Mouse (Mus musculus) kidney, adult 2 months (tissue): ENCODE measurements around the gene Vps4a. TPM values are rescaled to one million over a fixed set of nuclear protein-coding genes. Genes with fewer than 3 reads are reported as not detected.
A peak's percentile ranks its signal among the peaks of the same experiment; 100 is the strongest.

Experiments
- DNase-seq: peaks from one replicate; pipeline ENCODE4 v3.0.0; 2021
- H3K27ac ChIP-seq: fragments of 200-500 bp; 2 replicates; pipeline ENCODE4 v1.5.1; 2012; ENCODE audit warnings: low read depth, low read length, control low read depth, inconsistent platforms; ENCODE audit not compliant: insufficient read depth
- H3K27me3 ChIP-seq: fragments of 200-500 bp; replicated peaks from 2 replicates; pipeline ENCODE4 v1.6.1; 2012; ENCODE audit warnings: mild to moderate bottlenecking, moderate library complexity, low read length, inconsistent platforms; ENCODE audit not compliant: control insufficient read depth, insufficient read depth
- H3K36me3 ChIP-seq: fragments of 200-500 bp; 2 replicates; pipeline ENCODE4 v1.6.1; 2012; ENCODE audit warnings: mild to moderate bottlenecking, moderate library complexity, low read length, inconsistent platforms; ENCODE audit not compliant: control insufficient read depth, insufficient read depth
- H3K4me1 ChIP-seq: fragments of 200-500 bp; 2 replicates; pipeline ENCODE4 v1.6.1; 2011; ENCODE audit warnings: low read length; ENCODE audit not compliant: control insufficient read depth, insufficient read depth
- H3K4me3 ChIP-seq: fragments of 200-500 bp; 2 replicates; pipeline ENCODE4 v1.5.1; 2011; ENCODE audit warnings: mild to moderate bottlenecking, low read depth, low read length, control low read depth; ENCODE audit not compliant: insufficient read depth
- CTCF ChIP-seq: fragments of 200-500 bp; conservative IDR thresholded peaks from 2 replicates; pipeline ENCODE4 v1.5.1; 2011; ENCODE audit warnings: low read depth, mild to moderate bottlenecking, control low read depth, low read length, moderate library complexity, mixed read lengths; ENCODE audit not compliant: insufficient read depth, insufficient read length
- POLR2A ChIP-seq: fragments of 200-500 bp; IDR thresholded peaks from one replicate; pipeline ENCODE4 v1.6.1; 2011; ENCODE audit warnings: low read depth, low read length, control low read depth
- WGBS: fragments of 180-500 bp; shearing (Covaris S2); methylation state at CpG from one replicate; pipeline ENCODE4 v1.1.7; 2018; 5-methylcytosine and 5-hydroxymethylcytosine counted together
- polyA plus RNA-seq: library from polyadenylated mRNA; depleted of rRNA; stranded (reverse); fragments of >200 nt; gene quantifications from 2 replicates; pipeline ENCODE4 v1.2.3, GENCODE M21; 2012

Vps4a gene
- polyA plus RNA-seq, 1 experiment: 33.4 TPM

DNA sequence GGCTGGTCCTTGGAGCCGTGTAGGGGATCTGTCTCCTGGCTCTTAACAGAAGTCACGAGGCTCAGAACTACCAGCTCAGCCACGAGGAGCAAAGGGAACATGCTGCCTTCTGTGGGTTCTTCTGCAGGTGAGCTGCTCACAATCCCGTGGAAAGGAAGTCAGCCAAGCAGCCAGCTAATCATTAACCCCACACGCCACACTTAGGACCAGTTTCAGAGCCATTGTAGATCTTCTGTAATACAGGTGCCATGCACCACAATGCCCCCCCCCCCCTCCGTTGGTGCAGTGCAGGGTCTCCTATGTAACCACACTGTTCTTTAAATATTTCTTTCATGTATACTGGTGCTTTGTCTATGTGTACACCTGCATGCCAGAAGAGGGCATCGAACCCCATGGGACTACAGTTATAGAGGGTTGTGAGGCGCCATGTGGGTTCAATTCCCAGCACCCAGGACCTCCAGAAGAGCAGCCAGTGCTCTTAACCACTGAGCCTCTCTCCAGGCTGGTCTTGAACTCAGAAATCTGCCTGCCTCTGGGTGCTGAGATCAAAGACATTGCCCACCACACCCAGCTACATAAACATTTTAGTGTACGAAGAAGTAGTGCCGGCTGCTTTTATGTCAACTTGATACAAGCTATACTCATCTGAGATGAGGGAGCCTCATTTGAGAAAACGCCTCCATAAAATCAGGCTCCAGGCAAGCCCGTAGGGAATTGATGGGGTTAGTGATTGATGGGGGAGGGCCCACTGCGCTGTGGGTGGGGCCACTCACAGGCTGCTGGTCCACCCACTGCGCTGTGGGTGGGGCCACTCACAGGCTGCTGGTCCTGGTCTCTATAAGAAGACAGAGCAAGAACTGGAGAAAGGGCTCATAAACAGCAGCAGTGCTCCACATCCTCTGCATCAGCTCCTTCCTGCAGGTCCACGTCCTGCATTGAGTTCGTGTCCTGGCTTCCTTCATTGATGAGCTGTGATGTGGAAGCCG, 34.8 kb downstream of the Vps4a start, which contains the start of gene Tmed6:
Gene Tmed6 (minus strand): TSS at position 134 of the 986 bp plus-strand sequence.
- peak; percentile 93 for DNase-seq
- H3K4me1 ChIP-seq: peaks cover 6% of the 10 kb centered on the region; the same call in 1 of the 2 replicates
- WGBS: 42% methylated on average over 17 of the region's 17 CpGs
- H3K4me3 ChIP-seq: no peak within 1 kb of the TSS
- peak within 1 kb of the TSS; percentile 18 for H3K27ac ChIP-seq
- H3K27me3 ChIP-seq: no peaks in the 10 kb centered on the region
- TF ChIP-seq POLR2A (no peak), CTCF (no peak)
- no peaks in the 10 kb centered on the region for H3K36me3 ChIP-seq

DNA sequence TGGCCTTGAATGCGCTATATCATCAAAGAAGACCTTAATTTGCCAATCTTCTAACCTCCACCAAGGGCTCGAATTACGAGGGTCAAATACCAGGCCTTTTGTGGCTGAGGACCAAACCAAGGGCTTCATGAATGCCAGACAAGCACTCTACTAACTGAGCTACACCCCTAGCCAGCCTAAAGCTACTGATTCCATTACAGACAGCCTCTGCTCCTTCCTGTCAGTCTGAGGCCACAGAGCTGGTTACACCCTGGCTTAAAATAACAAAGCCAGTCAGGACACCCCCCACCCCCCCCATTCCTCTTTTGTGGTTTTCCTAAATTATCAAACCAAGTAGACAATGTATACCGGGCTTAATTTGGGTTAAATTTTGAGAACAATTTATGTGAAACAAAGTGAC, 42.7 kb downstream of the Vps4a start:
- DNase-seq: no peak
- H3K27ac ChIP-seq: no peak overlapping the region
- WGBS: 81% methylated on average over 4 of the region's 4 CpGs
- TF ChIP-seq POLR2A (no peak), CTCF (no peak)
- peaks cover 2% of the 10 kb centered on the region; the same call in 1 of the 2 replicates for H3K36me3 ChIP-seq
- no peaks in the 10 kb centered on the region for H3K4me1 ChIP-seq
- H3K4me3 ChIP-seq: no peak overlapping the region
- no peaks in the 10 kb centered on the region for H3K27me3 ChIP-seq

DNA sequence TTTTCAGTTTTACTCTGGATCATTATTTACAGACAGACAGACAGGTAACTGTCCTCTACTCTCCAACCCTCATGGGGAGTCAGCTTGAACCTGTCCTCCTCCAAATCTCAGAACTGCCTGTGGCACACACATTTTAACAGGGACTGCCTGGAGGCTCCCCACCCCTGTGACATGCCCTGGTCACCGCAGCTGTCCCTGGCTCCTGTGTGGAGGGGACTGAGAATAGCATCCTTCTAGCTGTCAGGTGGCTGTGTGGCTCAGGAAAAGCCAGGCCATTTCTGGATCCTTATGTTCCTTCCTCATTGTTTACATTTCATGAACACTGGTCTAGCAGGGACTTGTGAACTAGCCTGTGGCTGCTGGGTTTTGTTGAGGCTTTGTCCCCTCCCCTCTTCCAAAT, 43.1 kb downstream of the Vps4a start:
- no peak overlapping the region for H3K27ac ChIP-seq
- no peak for DNase-seq
- 84% methylated on average over 1 of the region's 1 CpGs for WGBS
- TF ChIP-seq CTCF (no peak), POLR2A (no peak)
- no peaks in the 10 kb centered on the region for H3K4me1 ChIP-seq
- H3K36me3 ChIP-seq: peaks cover 2% of the 10 kb centered on the region; the same call in 1 of the 2 replicates
- no peaks in the 10 kb centered on the region for H3K27me3 ChIP-seq
- H3K4me3 ChIP-seq: no peak overlapping the region

DNA sequence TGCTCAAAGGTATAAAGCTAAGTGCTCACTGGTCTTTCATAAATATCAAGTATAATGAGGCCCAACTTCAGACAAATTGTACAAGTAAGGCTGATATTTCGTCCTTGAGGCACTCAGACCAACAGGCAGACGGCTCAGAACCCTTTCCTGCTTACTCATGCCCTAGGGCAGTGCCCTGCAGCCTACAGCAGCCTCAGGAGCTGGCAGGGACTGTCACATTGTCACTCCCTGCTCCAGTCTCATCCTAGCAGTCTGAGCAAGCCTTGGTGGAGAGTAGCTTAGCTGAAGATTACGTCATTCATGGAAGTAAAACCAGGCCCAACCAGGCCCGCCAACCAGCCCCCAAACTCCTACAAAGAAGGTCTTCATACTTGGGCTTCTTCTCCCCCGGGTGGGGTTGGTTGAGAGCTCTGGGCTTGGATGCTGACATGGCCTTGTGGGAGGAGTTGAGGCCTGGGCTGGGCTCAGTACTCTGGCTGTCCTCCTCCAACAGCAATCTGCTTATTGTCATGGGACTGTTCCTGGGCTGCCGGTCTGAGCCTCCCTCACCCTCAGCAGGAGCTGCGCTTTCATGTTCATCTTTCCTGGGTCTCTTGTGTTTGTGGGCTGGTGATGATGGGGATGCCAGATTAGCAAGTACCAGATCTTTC, 45.3 kb downstream of the Vps4a start:
- DNase-seq: no peak
- peaks cover 4% of the 10 kb centered on the region for H3K36me3 ChIP-seq
- no peak for TF ChIP-seq POLR2A
- TF ChIP-seq CTCF: no peak
- 87% methylated on average over 7 of the region's 7 CpGs for whole genome bisulfite sequencing
- H3K4me3 ChIP-seq: no peak overlapping the region
- H3K4me1 ChIP-seq: no peaks in the 10 kb centered on the region
- H3K27ac ChIP-seq: no peak overlapping the region
- no peaks in the 10 kb centered on the region for H3K27me3 ChIP-seq

DNA sequence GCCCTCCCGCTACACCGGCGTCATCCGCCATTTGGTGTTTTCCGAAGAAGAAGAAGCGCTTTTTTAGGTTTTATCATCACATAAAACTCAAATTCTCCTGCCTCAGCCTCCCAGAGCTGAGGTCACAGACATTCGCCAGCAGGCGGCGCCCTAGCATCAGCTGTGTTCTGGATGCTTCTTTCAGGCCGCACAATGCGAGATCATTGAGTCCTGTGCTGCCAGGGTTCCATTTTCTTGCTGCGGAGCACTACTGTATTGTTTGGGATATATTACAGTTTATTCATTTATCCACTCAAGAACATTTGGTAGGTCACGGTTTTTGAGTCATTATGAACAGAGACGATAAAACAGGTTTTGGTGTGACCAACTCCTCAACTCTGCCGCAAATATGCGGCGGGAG, 54.3 kb downstream of the Vps4a start:
- H3K36me3 ChIP-seq: peaks cover 2% of the 10 kb centered on the region
- H3K27ac ChIP-seq: no peak overlapping the region
- no peaks in the 10 kb centered on the region for H3K4me1 ChIP-seq
- TF ChIP-seq CTCF: peak; percentile 32; the same call in 1 of the 2 replicates
- no peak for TF ChIP-seq POLR2A
- WGBS: 98% methylated on average over 17 of the region's 17 CpGs
- no peak for DNase-seq
- no peaks in the 10 kb centered on the region for H3K27me3 ChIP-seq
- H3K4me3 ChIP-seq: no peak overlapping the region

DNA sequence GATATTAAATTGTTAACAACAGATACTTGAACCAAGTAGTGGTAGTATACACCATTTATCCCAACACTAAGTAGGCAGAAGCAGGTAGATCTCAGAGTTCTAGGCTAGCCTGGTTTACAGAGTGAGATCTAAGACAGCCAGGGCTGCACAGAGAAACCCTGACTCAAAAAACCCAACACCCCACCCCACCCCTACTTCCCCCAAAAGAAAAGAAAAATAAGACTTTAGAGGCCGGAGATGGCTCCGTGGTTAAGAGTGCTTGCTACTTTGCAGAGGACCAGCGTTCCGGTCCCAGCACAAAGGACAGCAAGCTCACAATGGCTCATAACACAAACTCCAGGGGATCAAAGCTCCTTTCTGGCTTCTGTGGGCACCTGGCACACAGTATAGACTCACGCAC, 55.0 kb downstream of the Vps4a start:
- over 99% methylated on average over 5 of the region's 5 CpGs for WGBS
- TF ChIP-seq CTCF: no peak
- no peak for TF ChIP-seq POLR2A

DNA sequence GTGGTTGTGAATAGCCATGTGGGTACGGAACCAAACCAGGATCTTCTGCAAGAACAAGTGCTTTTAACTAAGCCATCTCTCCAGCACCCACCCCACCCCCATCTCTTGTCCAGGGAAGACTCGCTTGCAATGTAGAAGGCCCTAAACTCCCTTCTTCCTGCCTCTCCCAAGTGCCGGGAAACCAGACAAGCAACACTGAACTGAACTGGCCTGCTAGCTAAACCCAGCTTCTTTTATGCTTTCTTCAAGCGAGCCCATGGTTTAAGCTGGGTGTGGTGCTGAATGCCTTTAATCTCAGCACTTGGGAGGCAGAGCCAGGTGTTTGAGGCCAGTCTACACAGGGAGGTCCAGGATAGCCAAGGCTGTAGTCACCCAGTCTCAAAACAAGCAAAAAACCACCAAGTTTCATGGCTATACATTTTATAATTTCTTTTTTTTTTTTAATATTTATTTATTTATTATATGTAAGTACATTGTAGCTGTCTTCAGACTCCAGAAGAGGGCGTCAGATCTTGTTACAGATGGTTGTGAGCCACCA, 57.6 kb downstream of the Vps4a start:
- TF ChIP-seq CTCF (no peak), POLR2A (no peak)

More for the DNA sequence above, 55.0 kb downstream of the Vps4a start:
- H3K27ac ChIP-seq: no peak overlapping the region
- H3K27me3 ChIP-seq: no peaks in the 10 kb centered on the region
- H3K4me1 ChIP-seq: no peaks in the 10 kb centered on the region
- no peak for DNase-seq
- H3K36me3 ChIP-seq: no peaks in the 10 kb centered on the region; the same call in none of the 2 replicates
- H3K4me3 ChIP-seq: no peak overlapping the region

More for the DNA sequence above, 57.6 kb downstream of the Vps4a start:
- H3K27me3 ChIP-seq: no peaks in the 10 kb centered on the region
- no peak overlapping the region for H3K4me3 ChIP-seq
- no peaks in the 10 kb centered on the region for H3K36me3 ChIP-seq
- H3K27ac ChIP-seq: no peak overlapping the region
- DNase-seq: no peak
- 97% methylated on average over 5 of the region's 5 CpGs for WGBS
- H3K4me1 ChIP-seq: no peaks in the 10 kb centered on the region
